Mouse (Mus musculus): ENCODE data around the gene Ggct.

GRCm38 (mm10) chr6:54943753-54944152, 49.0 kb downstream of the Ggct start:
- TF ChIP-seq POLR2A (IDR thresholded peaks at IDR 0.05; ENCODE audit: extremely low read depth, insufficient read depth, low read length) (no peak), CTCF (IDR thresholded peaks at IDR 0.05; ENCODE audit: low read depth, low read length) (no peak)
